Mouse (Mus musculus): ENCODE results near the gene S100a7a. TPM values are rescaled to one million over a fixed set of nuclear protein-coding genes. Genes with fewer than 3 reads are reported as not detected.

S100a7a gene
- polyA plus RNA-seq, 1 experiment from 2014 or later = 9.6 TPM

GRCm38 (mm10) chr3:90668846-90669245 lies 15.0 kb downstream of the S100a7a start, which contains the start of gene S100a8:
Gene S100a8 (plus strand): TSS chr3:90668978.
- 39% methylated on average over 8 of the region's 8 CpGs for WGBS
- no peak within 1 kb of the TSS for H3K4me2 ChIP-seq
- no peaks in the 10 kb centered on the region for H3K4me1 ChIP-seq
- H3K4me3 ChIP-seq = no peak within 1 kb of the TSS
- H3K27me3 ChIP-seq = no peaks in the 10 kb centered on the region
- H3K9ac ChIP-seq = no peak within 1 kb of the TSS
- no peaks in the 10 kb centered on the region for H3K36me3 ChIP-seq
- no peak within 1 kb of the TSS for H3K27ac ChIP-seq
- ATAC-seq (ENCODE audit: insufficient number of reproducible peaks, low FRiP score, low TSS enrichment, low read depth) = no peak
- no peaks in the 10 kb centered on the region for H3K9me3 ChIP-seq

GRCm38 (mm10) chr3:90678656-90679055 lies 24.8 kb downstream of the S100a7a start:
- H3K4me2 ChIP-seq = no peak overlapping the region
- H3K27me3 ChIP-seq = no peaks in the 10 kb centered on the region
- no peaks in the 10 kb centered on the region for H3K4me1 ChIP-seq
- no peaks in the 10 kb centered on the region for H3K9me3 ChIP-seq
- H3K4me3 ChIP-seq = no peak overlapping the region
- no peak overlapping the region for H3K27ac ChIP-seq
- ATAC-seq (ENCODE audit: insufficient number of reproducible peaks, low FRiP score, low TSS enrichment, low read depth) = no peak
- no peak overlapping the region for H3K9ac ChIP-seq
- H3K36me3 ChIP-seq = no peaks in the 10 kb centered on the region
- WGBS = 67% methylated on average over 3 of the region's 3 CpGs

- Histone ChIP-seq H3K36me3 (no peaks in the 10 kb centered on the region), H3K4me1 (no peaks in the 10 kb centered on the region), H3K4me3 (no peak overlapping the region), H3K27me3 (no peaks in the 10 kb centered on the region), H3K9ac (no peak overlapping the region), H3K4me2 (no peak overlapping the region), H3K9me3 (no peaks in the 10 kb centered on the region), H3K27ac (no peak overlapping the region)
- ATAC-seq (ENCODE audit: insufficient number of reproducible peaks, low FRiP score, low TSS enrichment, low read depth) = no peak
- 84% methylated on average over 3 of the region's 3 CpGs for WGBS
Observed at GRCm38 (mm10) chr3:90683929-90684328, 30.1 kb downstream of the S100a7a start.

GRCm38 (mm10) chr3:90686835-90687234 lies 33.0 kb downstream of the S100a7a start:
- Histone ChIP-seq H3K4me2 (no peak overlapping the region), H3K9ac (no peak overlapping the region), H3K9me3 (no peaks in the 10 kb centered on the region), H3K4me3 (no peak overlapping the region), H3K27me3 (no peaks in the 10 kb centered on the region), H3K4me1 (no peaks in the 10 kb centered on the region), H3K36me3 (no peaks in the 10 kb centered on the region), H3K27ac (no peak overlapping the region)
- 79% methylated on average over 2 of the region's 2 CpGs for WGBS
- no peak for ATAC-seq (ENCODE audit: insufficient number of reproducible peaks, low FRiP score, low TSS enrichment, low read depth)

- no peak for ATAC-seq (ENCODE audit: insufficient number of reproducible peaks, low FRiP score, low TSS enrichment, low read depth)
- H3K27ac ChIP-seq = no peak overlapping the region
- no peaks in the 10 kb centered on the region for H3K9me3 ChIP-seq
- no peaks in the 10 kb centered on the region for H3K27me3 ChIP-seq
- no peak overlapping the region for H3K4me2 ChIP-seq
- WGBS = 82% methylated on average over 2 of the region's 2 CpGs
- H3K4me3 ChIP-seq = no peak overlapping the region
- H3K4me1 ChIP-seq = no peaks in the 10 kb centered on the region
- no peaks in the 10 kb centered on the region for H3K36me3 ChIP-seq
- H3K9ac ChIP-seq = no peak overlapping the region
Observed at GRCm38 (mm10) chr3:90693496-90693895, 39.7 kb downstream of the S100a7a start.

GRCm38 (mm10) chr3:90695613-90696012 lies 41.8 kb downstream of the S100a7a start, which contains the start of gene S100a9:
Gene S100a9 (minus strand): TSS chr3:90695721.
- no peaks in the 10 kb centered on the region for H3K36me3 ChIP-seq
- 45% methylated on average over 3 of the region's 3 CpGs for WGBS
- H3K4me2 ChIP-seq = no peak within 1 kb of the TSS
- H3K27ac ChIP-seq = no peak within 1 kb of the TSS
- no peaks in the 10 kb centered on the region for H3K9me3 ChIP-seq
- no peaks in the 10 kb centered on the region for H3K27me3 ChIP-seq
- H3K4me1 ChIP-seq = no peaks in the 10 kb centered on the region
- ATAC-seq (ENCODE audit: insufficient number of reproducible peaks, low FRiP score, low TSS enrichment, low read depth) = no peak
- no peak within 1 kb of the TSS for H3K9ac ChIP-seq
- H3K4me3 ChIP-seq = no peak within 1 kb of the TSS

GRCm38 (mm10) chr3:90702244-90702643 lies 48.4 kb downstream of the S100a7a start:
- Histone ChIP-seq H3K4me1 (no peaks in the 10 kb centered on the region), H3K9ac (no peak overlapping the region), H3K27me3 (no peaks in the 10 kb centered on the region), H3K36me3 (no peaks in the 10 kb centered on the region), H3K9me3 (no peaks in the 10 kb centered on the region), H3K27ac (no peak overlapping the region), H3K4me3 (no peak overlapping the region), H3K4me2 (no peak overlapping the region)
- 81% methylated on average over 2 of the region's 2 CpGs for WGBS
- no peak for ATAC-seq (ENCODE audit: insufficient number of reproducible peaks, low FRiP score, low TSS enrichment, low read depth)

Other genes starting within 250 kb of the S100a7a start
- gene Ints3, start 220.4 kb upstream of the S100a7a start, polyA plus RNA-seq (2015; fragmentation: Nextera tagmentation; extraction: Ambion mirVana) = 25.6 and 28.0 TPM in 2 replicates
- 5.4 and 6.7 TPM in 2 replicates for gene Npr1, start 188.2 kb upstream of the S100a7a start, polyA plus RNA-seq (2015; fragmentation: Nextera tagmentation; extraction: Ambion mirVana)
- 171 and 176 TPM in 2 replicates for gene Ilf2, start 177.9 kb upstream of the S100a7a start, polyA plus RNA-seq (2015; fragmentation: Nextera tagmentation; extraction: Ambion mirVana)
- 89.9 and 95.4 TPM in 2 replicates for gene Snapin, start 163.0 kb upstream of the S100a7a start, polyA plus RNA-seq (2015; fragmentation: Nextera tagmentation; extraction: Ambion mirVana)
- gene Chtop, start 144.5 kb upstream of the S100a7a start, polyA plus RNA-seq (2015; fragmentation: Nextera tagmentation; extraction: Ambion mirVana) = 146 and 147 TPM in 2 replicates
- gene S100a1, start 139.6 kb upstream of the S100a7a start, polyA plus RNA-seq (2015; fragmentation: Nextera tagmentation; extraction: Ambion mirVana) = 38.7 and 40.1 TPM in 2 replicates
- gene S100a13, start 139.6 kb upstream of the S100a7a start, polyA plus RNA-seq (2015; fragmentation: Nextera tagmentation; extraction: Ambion mirVana) = 52.1 and 55.0 TPM in 2 replicates
- gene S100a14, start 127.2 kb upstream of the S100a7a start, polyA plus RNA-seq (2015; fragmentation: Nextera tagmentation; extraction: Ambion mirVana) = 171 TPM in 2 replicates
- 426 and 454 TPM in 2 replicates for gene S100a16, start 116.8 kb upstream of the S100a7a start, polyA plus RNA-seq (2015; fragmentation: Nextera tagmentation; extraction: Ambion mirVana)
- gene S100a3, start 93.4 kb upstream of the S100a7a start, polyA plus RNA-seq (2015; fragmentation: Nextera tagmentation; extraction: Ambion mirVana) = 1.8 and 2.6 TPM in 2 replicates
- not detected in 2 replicates for gene S100a2, start 63.8 kb upstream of the S100a7a start, polyA plus RNA-seq (2015; fragmentation: Nextera tagmentation; extraction: Ambion mirVana)
- gene Gm42674, start 52.1 kb upstream of the S100a7a start, polyA plus RNA-seq (2015; fragmentation: Nextera tagmentation; extraction: Ambion mirVana) = not detected in 2 replicates
- gene S100a4, start 50.2 kb upstream of the S100a7a start, polyA plus RNA-seq (2015; fragmentation: Nextera tagmentation; extraction: Ambion mirVana) = 21.0 and 29.6 TPM in 2 replicates
- not detected in 2 replicates for gene S100a5, start 45.5 kb upstream of the S100a7a start, polyA plus RNA-seq (2015; fragmentation: Nextera tagmentation; extraction: Ambion mirVana)
- gene S100a6, start 41.1 kb upstream of the S100a7a start, polyA plus RNA-seq (2015; fragmentation: Nextera tagmentation; extraction: Ambion mirVana) = 481 and 553 TPM in 2 replicates
- gene S100a8, start 15.0 kb downstream of the S100a7a start, polyA plus RNA-seq (2015; fragmentation: Nextera tagmentation; extraction: Ambion mirVana) = 30.5 and 33.3 TPM in 2 replicates
- gene S100a9, start 41.7 kb downstream of the S100a7a start, polyA plus RNA-seq (2015; fragmentation: Nextera tagmentation; extraction: Ambion mirVana) = 20.9 and 25.6 TPM in 2 replicates
- 1.2 and 1.3 TPM in 2 replicates for gene Pglyrp4, start 72.9 kb downstream of the S100a7a start, polyA plus RNA-seq (2015; fragmentation: Nextera tagmentation; extraction: Ambion mirVana)
- not detected in 2 replicates for gene Gm5849, start 123.9 kb downstream of the S100a7a start, polyA plus RNA-seq (2015; fragmentation: Nextera tagmentation; extraction: Ambion mirVana)

Measured in limb, embryonic 15.5 days (tissue).